Mouse (Mus musculus): ENCODE results near the gene Abcg2. TPM values are rescaled to one million over a fixed set of nuclear protein-coding genes. Genes with fewer than 3 reads are reported as not detected.
A peak's percentile ranks its signal among the peaks of the same experiment; 100 is the strongest.
"Not testable (repeated sequence)": the region's sequence is repeated elsewhere in the genome, so short reads cannot be mapped to it uniquely, and the experiment has no call there.

Gene Abcg2
- 67.7 and 97.2 TPM in 2 replicates for total RNA-seq (2017)

GRCm38 (mm10) chr6:58584223-58584622 lies at the start of gene Abcg2:
TSS of gene Abcg2 (plus strand) at chr6:58584523.
- not testable (repeated sequence) for ATAC-seq (replicated peaks in 1 of 2; ENCODE audit: insufficient read depth in 1 of 2, low FRiP score in 2 of 2, low TSS enrichment in 1 of 2, low read depth in 1 of 2, poor library complexity in 2 of 2, severe bottlenecking in 2 of 2)

- ATAC-seq (replicated peaks in 1 of 2; ENCODE audit: insufficient read depth in 1 of 2, low FRiP score in 2 of 2, low TSS enrichment in 1 of 2, low read depth in 1 of 2, poor library complexity in 2 of 2, severe bottlenecking in 2 of 2), result not testable (repeated sequence)
Observed at GRCm38 (mm10) chr6:58540263-58540662, 44.1 kb upstream of the Abcg2 start.

- ATAC-seq (replicated peaks in 1 of 2; ENCODE audit: insufficient read depth in 1 of 2, low FRiP score in 2 of 2, low TSS enrichment in 1 of 2, low read depth in 1 of 2, poor library complexity in 2 of 2, severe bottlenecking in 2 of 2), result peak in 1 of 2 experiments; percentile 27; a peak in 1 of 4 replicates
Observed at GRCm38 (mm10) chr6:58542852-58543251, 41.5 kb upstream of the Abcg2 start.

- ATAC-seq (replicated peaks in 1 of 2; ENCODE audit: insufficient read depth in 1 of 2, low FRiP score in 2 of 2, low TSS enrichment in 1 of 2, low read depth in 1 of 2, poor library complexity in 2 of 2, severe bottlenecking in 2 of 2), result not testable (repeated sequence)
Observed at GRCm38 (mm10) chr6:58544971-58545370, 39.4 kb upstream of the Abcg2 start.

- ATAC-seq (replicated peaks in 1 of 2; ENCODE audit: insufficient read depth in 1 of 2, low FRiP score in 2 of 2, low TSS enrichment in 1 of 2, low read depth in 1 of 2, poor library complexity in 2 of 2, severe bottlenecking in 2 of 2), result not testable (repeated sequence)
Observed at GRCm38 (mm10) chr6:58546050-58546449, 38.3 kb upstream of the Abcg2 start.

- 0 out of 4 replicates have a peak, but pooled peaks of 1 of the 2 experiments have one; percentile 37 for ATAC-seq (replicated peaks in 1 of 2; ENCODE audit: insufficient read depth in 1 of 2, low FRiP score in 2 of 2, low TSS enrichment in 1 of 2, low read depth in 1 of 2, poor library complexity in 2 of 2, severe bottlenecking in 2 of 2)
Observed at GRCm38 (mm10) chr6:58546816-58547215, 37.5 kb upstream of the Abcg2 start.

GRCm38 (mm10) chr6:58553812-58554211 lies 30.5 kb upstream of the Abcg2 start:
- ATAC-seq (replicated peaks in 1 of 2; ENCODE audit: insufficient read depth in 1 of 2, low FRiP score in 2 of 2, low TSS enrichment in 1 of 2, low read depth in 1 of 2, poor library complexity in 2 of 2, severe bottlenecking in 2 of 2), result not testable (repeated sequence)

- ATAC-seq (replicated peaks in 1 of 2; ENCODE audit: insufficient read depth in 1 of 2, low FRiP score in 2 of 2, low TSS enrichment in 1 of 2, low read depth in 1 of 2, poor library complexity in 2 of 2, severe bottlenecking in 2 of 2), result peak in 1 of 2 experiments; percentile 19; a peak in 1 of 4 replicates
Observed at GRCm38 (mm10) chr6:58593987-58594844, 9.9 kb downstream of the Abcg2 start.

- not testable (repeated sequence) for ATAC-seq (replicated peaks in 1 of 2; ENCODE audit: insufficient read depth in 1 of 2, low FRiP score in 2 of 2, low TSS enrichment in 1 of 2, low read depth in 1 of 2, poor library complexity in 2 of 2, severe bottlenecking in 2 of 2)
Observed at GRCm38 (mm10) chr6:58595639-58596293, 11.4 kb downstream of the Abcg2 start.

- peak; percentile 56 to 64 for ATAC-seq (replicated peaks in 1 of 2; ENCODE audit: insufficient read depth in 1 of 2, low FRiP score in 2 of 2, low TSS enrichment in 1 of 2, low read depth in 1 of 2, poor library complexity in 2 of 2, severe bottlenecking in 2 of 2)
Observed at GRCm38 (mm10) chr6:58596294-58596653, 12.0 kb downstream of the Abcg2 start.

- not testable (repeated sequence) for ATAC-seq (replicated peaks in 1 of 2; ENCODE audit: insufficient read depth in 1 of 2, low FRiP score in 2 of 2, low TSS enrichment in 1 of 2, low read depth in 1 of 2, poor library complexity in 2 of 2, severe bottlenecking in 2 of 2)
Observed at GRCm38 (mm10) chr6:58602119-58602518, 17.8 kb downstream of the Abcg2 start.

GRCm38 (mm10) chr6:58602991-58603390 lies 18.7 kb downstream of the Abcg2 start:
- peak in 1 of 2 experiments; percentile 6; a peak in 2 of 4 replicates for ATAC-seq (replicated peaks in 1 of 2; ENCODE audit: insufficient read depth in 1 of 2, low FRiP score in 2 of 2, low TSS enrichment in 1 of 2, low read depth in 1 of 2, poor library complexity in 2 of 2, severe bottlenecking in 2 of 2)

- peak; percentile 69 to 71 for ATAC-seq (replicated peaks in 1 of 2; ENCODE audit: insufficient read depth in 1 of 2, low FRiP score in 2 of 2, low TSS enrichment in 1 of 2, low read depth in 1 of 2, poor library complexity in 2 of 2, severe bottlenecking in 2 of 2)
Observed at GRCm38 (mm10) chr6:58603485-58604090, 19.3 kb downstream of the Abcg2 start.

- no peak for ATAC-seq (replicated peaks in 1 of 2; ENCODE audit: insufficient read depth in 1 of 2, low FRiP score in 2 of 2, low TSS enrichment in 1 of 2, low read depth in 1 of 2, poor library complexity in 2 of 2, severe bottlenecking in 2 of 2)
Observed at GRCm38 (mm10) chr6:58606642-58607041, 22.3 kb downstream of the Abcg2 start.

GRCm38 (mm10) chr6:58608422-58608821 lies 24.1 kb downstream of the Abcg2 start:
- no peak for ATAC-seq (replicated peaks in 1 of 2; ENCODE audit: insufficient read depth in 1 of 2, low FRiP score in 2 of 2, low TSS enrichment in 1 of 2, low read depth in 1 of 2, poor library complexity in 2 of 2, severe bottlenecking in 2 of 2)

GRCm38 (mm10) chr6:58609919-58610759 lies 25.8 kb downstream of the Abcg2 start:
- ATAC-seq (replicated peaks in 1 of 2; ENCODE audit: insufficient read depth in 1 of 2, low FRiP score in 2 of 2, low TSS enrichment in 1 of 2, low read depth in 1 of 2, poor library complexity in 2 of 2, severe bottlenecking in 2 of 2), result 0 out of 4 replicates have a peak, but pooled peaks of 1 of the 2 experiments have one; percentile 12

Data from hematopoietic stem cell, adult 5-6 weeks (primary cell).